Mouse (Mus musculus): ENCODE measurements around the gene Spen. TPM values are rescaled to one million over a fixed set of nuclear protein-coding genes. Genes with fewer than 3 reads are reported as not detected.

The Spen gene
- polyA plus RNA-seq, 1 experiment from 2014 or later: 5.2 TPM

DNA sequence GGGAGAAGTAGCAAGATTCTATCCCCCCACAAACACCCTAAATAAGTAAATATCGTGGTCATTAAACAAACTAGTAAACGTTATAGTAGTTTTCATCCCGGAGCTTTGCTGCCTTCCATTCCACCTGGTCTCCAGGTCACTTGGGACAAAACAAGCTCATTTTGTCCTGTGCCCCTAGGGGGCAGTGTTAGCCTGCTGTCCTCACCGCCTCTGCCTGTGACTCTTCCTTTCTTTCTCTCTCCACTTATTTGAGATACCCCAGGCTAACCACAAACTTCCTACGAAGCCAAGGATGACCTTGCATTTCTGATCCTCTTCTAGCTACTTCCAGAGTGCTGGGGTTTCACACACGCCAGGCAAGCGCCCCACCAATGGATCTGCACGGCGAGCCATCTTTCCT is 107.4 kb downstream of the Spen start:
- Histone ChIP-seq H3K4me1 (ENCODE audit: control insufficient read depth, insufficient read depth, low read length) (peaks cover 13% of the 10 kb centered on the region), H3K9ac (ENCODE audit: low read length) (no peak overlapping the region)

DNA sequence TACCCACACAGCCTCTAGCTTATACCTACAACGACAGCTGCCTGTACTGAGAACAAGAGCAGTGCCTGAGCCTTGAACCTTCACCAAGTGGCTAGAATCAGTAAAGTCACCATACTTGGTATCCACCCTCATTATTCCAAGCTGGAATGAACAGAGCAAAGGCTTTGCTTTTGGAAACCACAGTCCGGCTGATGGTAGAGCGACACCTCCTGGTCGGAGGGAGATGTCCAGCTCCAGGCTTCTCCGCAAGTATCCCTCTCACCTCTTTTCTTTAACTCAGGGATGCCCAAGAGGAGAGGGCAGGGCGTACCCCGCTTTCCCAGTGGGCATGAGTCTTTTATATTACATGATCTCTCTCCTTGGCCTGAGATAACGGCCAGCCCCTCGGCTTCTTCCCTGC is 108.5 kb downstream of the Spen start:
- peaks cover 17% of the 10 kb centered on the region for H3K4me1 ChIP-seq (ENCODE audit: control insufficient read depth, insufficient read depth, low read length)
- H3K4me2 ChIP-seq (ENCODE audit: low read depth, low read length): no peak overlapping the region
- H3K27me3 ChIP-seq (ENCODE audit: control insufficient read depth, insufficient read depth, low read length): no peaks in the 10 kb centered on the region
- no peak overlapping the region for H3K9ac ChIP-seq (ENCODE audit: low read length)
- ATAC-seq (replicated peaks; ENCODE audit: extremely low read depth, insufficient read depth, low FRiP score): no peak
- 0 out of 2 replicates have a peak overlapping the region, but pooled peaks have one; percentile 4 for H3K27ac ChIP-seq (ENCODE audit: low read length)
- H3K36me3 ChIP-seq (ENCODE audit: control insufficient read depth, insufficient read depth): no peaks in the 10 kb centered on the region
- no peaks in the 10 kb centered on the region for H3K9me3 ChIP-seq (replicated peaks; ENCODE audit: control insufficient read depth, low read length)
- 47% methylated on average over 9 of the region's 9 CpGs for WGBS
- no peak overlapping the region for H3K4me3 ChIP-seq (ENCODE audit: low read length)

More for the DNA sequence above, 107.4 kb downstream of the Spen start:
- WGBS: 43% methylated on average over 9 of the region's 9 CpGs
- no peaks in the 10 kb centered on the region for H3K36me3 ChIP-seq (ENCODE audit: control insufficient read depth, insufficient read depth)
- H3K4me2 ChIP-seq (ENCODE audit: low read depth, low read length): no peak overlapping the region
- no peaks in the 10 kb centered on the region for H3K27me3 ChIP-seq (ENCODE audit: control insufficient read depth, insufficient read depth, low read length)
- no peak for ATAC-seq (replicated peaks; ENCODE audit: extremely low read depth, insufficient read depth, low FRiP score)
- H3K4me3 ChIP-seq (ENCODE audit: low read length): no peak overlapping the region
- no peaks in the 10 kb centered on the region for H3K9me3 ChIP-seq (replicated peaks; ENCODE audit: control insufficient read depth, low read length)
- no peak overlapping the region for H3K27ac ChIP-seq (ENCODE audit: low read length)

DNA sequence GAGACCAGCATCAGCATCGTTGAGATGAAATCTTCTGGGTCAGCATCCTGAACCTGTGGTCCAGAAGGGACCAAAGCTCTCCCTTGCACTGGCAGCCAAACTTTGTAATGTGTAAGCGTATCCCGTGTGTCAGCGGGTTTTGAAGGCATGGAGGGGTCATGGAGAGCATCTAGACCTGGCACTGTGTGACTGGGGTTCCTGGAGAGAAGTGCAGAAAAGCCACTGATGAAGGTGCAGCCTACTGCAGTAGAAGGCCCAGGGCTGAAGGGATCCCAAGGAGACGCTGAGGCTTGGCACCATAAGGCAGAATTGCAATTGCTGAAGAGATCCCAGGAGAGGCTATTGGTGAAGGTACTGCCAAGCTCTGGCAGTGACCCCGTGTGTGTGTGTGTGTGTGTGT is 109.0 kb downstream of the Spen start:
- no peaks in the 10 kb centered on the region for H3K9me3 ChIP-seq (replicated peaks; ENCODE audit: control insufficient read depth, low read length)
- WGBS: 77% methylated on average over 6 of the region's 6 CpGs
- peaks cover 17% of the 10 kb centered on the region for H3K4me1 ChIP-seq (ENCODE audit: control insufficient read depth, insufficient read depth, low read length)
- no peaks in the 10 kb centered on the region for H3K36me3 ChIP-seq (ENCODE audit: control insufficient read depth, insufficient read depth)
- H3K27me3 ChIP-seq (ENCODE audit: control insufficient read depth, insufficient read depth, low read length): no peaks in the 10 kb centered on the region
- no peak overlapping the region for H3K9ac ChIP-seq (ENCODE audit: low read length)
- no peak for ATAC-seq (replicated peaks; ENCODE audit: extremely low read depth, insufficient read depth, low FRiP score)
- H3K4me2 ChIP-seq (ENCODE audit: low read depth, low read length): no peak overlapping the region
- H3K27ac ChIP-seq (ENCODE audit: low read length): peak overlapping the region; percentile 16; the same call in 1 of the 2 replicates
- no peak overlapping the region for H3K4me3 ChIP-seq (ENCODE audit: low read length)

DNA sequence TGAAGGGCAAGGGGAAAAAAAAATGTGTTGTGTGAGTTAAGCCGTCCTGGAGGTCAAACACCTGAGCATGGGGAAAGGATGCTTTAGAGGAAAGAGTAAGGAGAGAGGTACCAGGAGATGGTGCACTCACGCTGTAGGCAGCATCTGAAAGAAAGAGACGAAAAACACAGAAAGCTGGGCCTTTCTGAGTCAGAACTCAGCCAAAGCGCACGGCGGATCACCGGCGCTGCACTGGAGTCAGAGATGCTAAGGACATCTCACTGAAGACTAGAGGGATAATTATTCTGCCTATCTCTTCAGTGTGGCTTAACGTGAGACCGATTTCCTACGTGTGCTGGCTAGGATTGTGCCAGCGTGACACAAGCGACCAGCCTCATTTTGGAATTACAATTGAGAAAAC is 110.5 kb downstream of the Spen start:
- no peak overlapping the region for H3K4me3 ChIP-seq (ENCODE audit: low read length)
- no peak overlapping the region for H3K9ac ChIP-seq (ENCODE audit: low read length)
- 77% methylated on average over 13 of the region's 13 CpGs for WGBS
- no peak overlapping the region for H3K4me2 ChIP-seq (ENCODE audit: low read depth, low read length)
- H3K27ac ChIP-seq (ENCODE audit: low read length): no peak overlapping the region
- H3K9me3 ChIP-seq (replicated peaks; ENCODE audit: control insufficient read depth, low read length): no peaks in the 10 kb centered on the region
- ATAC-seq (replicated peaks; ENCODE audit: extremely low read depth, insufficient read depth, low FRiP score): no peak
- H3K27me3 ChIP-seq (ENCODE audit: control insufficient read depth, insufficient read depth, low read length): no peaks in the 10 kb centered on the region
- peaks cover 17% of the 10 kb centered on the region for H3K4me1 ChIP-seq (ENCODE audit: control insufficient read depth, insufficient read depth, low read length)
- no peaks in the 10 kb centered on the region for H3K36me3 ChIP-seq (ENCODE audit: control insufficient read depth, insufficient read depth)

DNA sequence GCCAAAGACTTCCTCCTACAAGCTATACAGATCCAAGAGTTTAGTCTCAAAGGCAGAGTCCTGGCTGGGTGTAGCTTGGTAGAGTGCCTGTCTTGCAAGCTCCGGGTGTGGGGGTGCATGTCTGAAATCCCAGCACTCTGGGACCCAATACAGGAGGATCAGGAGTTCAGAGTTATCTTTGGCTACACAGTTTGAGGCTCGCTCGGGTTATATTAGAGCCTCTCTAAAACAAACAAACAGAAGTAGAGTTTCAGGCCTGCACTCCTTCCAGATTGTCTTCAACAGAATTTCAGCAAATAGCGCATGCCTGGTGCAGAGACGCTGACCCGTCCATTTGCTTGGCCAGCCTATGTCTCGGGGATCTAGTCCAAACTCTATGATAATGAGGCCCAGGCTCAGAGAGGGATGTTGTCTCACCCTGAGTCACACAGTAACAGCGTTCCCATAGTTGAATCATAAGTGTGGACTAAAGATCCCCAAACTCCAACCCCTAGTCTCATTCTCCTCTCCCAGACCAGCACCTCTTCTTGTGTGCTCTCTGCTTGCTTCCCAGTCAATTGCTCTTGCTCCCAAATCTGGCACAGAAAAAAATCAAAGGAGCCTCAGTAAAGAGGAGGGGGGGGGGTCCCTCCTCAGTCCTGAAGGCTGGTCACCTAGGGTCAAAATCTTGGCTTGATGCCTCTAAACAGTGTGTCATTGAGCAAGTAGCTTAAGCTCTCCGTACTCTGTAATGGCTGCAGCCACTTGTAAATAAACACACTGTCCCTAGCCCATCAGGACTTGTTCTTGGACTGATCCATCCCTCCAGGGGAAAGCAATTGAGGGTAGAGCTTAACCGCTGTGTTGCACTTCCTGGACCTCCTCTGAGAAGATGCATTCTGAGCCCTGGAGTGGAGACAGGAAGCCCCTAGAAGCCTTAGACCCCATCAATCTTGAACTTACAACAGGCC is 111.3 kb downstream of the Spen start:
- no peaks in the 10 kb centered on the region for H3K27me3 ChIP-seq (ENCODE audit: control insufficient read depth, insufficient read depth, low read length)
- H3K36me3 ChIP-seq (ENCODE audit: control insufficient read depth, insufficient read depth): no peaks in the 10 kb centered on the region
- peak overlapping the region; percentile 98 for H3K9ac ChIP-seq (ENCODE audit: low read length)
- H3K4me3 ChIP-seq (ENCODE audit: low read length): peak overlapping the region; percentile 83; the same call in 1 of the 2 replicates
- no peak for ATAC-seq (replicated peaks; ENCODE audit: extremely low read depth, insufficient read depth, low FRiP score)
- peaks cover 17% of the 10 kb centered on the region for H3K4me1 ChIP-seq (ENCODE audit: control insufficient read depth, insufficient read depth, low read length)
- no peaks in the 10 kb centered on the region for H3K9me3 ChIP-seq (replicated peaks; ENCODE audit: control insufficient read depth, low read length)
- 55% methylated on average over 10 of the region's 10 CpGs for WGBS
- peak overlapping the region; percentile 76 for H3K4me2 ChIP-seq (ENCODE audit: low read depth, low read length)
- peak overlapping the region; percentile 91 for H3K27ac ChIP-seq (ENCODE audit: low read length)

DNA sequence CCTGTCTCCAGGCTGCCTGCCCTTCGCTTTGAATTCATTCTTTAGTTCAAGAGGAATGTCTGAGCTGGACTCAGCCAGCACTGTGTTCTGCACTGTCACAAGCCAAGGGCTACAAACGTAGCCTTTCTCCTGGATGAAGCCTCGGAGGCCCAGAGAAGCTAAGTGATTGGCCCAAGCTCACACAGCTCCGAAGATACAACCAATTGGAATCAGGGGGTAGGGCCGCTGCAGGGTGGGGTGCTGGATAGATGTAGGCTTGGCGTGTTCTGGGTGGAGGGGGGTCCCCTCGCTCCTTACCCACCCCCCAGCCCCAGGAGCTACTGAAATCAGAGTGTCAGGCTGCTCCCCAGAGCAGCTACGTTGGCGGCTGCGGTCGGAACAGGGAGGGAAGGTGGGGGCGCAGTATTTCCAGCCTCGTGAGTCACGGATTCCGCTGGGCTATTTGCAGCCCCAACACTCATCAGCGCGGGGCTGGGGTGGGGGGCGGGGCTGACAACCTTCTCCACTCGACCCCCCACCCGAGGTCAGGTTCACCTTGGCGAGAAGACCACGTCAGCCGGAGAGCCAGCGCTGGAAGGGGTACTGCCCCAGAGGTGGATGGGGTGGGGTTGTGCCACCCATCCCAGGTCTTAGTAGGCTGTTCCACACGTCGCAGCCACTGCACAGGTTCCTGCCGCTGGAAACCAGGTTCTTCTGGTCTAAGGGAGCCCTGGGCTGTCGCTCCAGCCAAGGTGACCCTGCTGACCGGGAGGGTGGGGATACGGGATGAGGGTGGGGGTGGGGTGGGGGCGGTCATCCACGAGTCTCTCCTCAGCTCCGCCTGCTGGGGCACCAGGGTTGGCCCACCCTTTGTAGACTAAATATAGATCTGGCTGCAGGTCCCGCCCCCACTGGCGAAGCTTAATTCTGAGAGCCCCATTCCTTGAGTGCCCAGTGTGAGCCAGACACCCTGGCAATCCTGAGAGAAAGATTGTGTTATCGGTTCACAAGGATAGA is 112.6 kb downstream of the Spen start:
- WGBS: 3% methylated on average over 36 of the region's 36 CpGs
- Histone ChIP-seq H3K36me3 (ENCODE audit: control insufficient read depth, insufficient read depth) (no peaks in the 10 kb centered on the region), H3K9me3 (replicated peaks; ENCODE audit: control insufficient read depth, low read length) (no peaks in the 10 kb centered on the region), H3K4me3 (ENCODE audit: low read length) (peak overlapping the region; percentile 83), H3K27me3 (ENCODE audit: control insufficient read depth, insufficient read depth, low read length) (no peaks in the 10 kb centered on the region), H3K4me1 (ENCODE audit: control insufficient read depth, insufficient read depth, low read length) (peaks cover 23% of the 10 kb centered on the region), H3K4me2 (ENCODE audit: low read depth, low read length) (peak overlapping the region; percentile 76), H3K9ac (ENCODE audit: low read length) (peak overlapping the region; percentile 98), H3K27ac (ENCODE audit: low read length) (peak overlapping the region; percentile 91)
- ATAC-seq (replicated peaks; ENCODE audit: extremely low read depth, insufficient read depth, low FRiP score): peak; percentile 67

DNA sequence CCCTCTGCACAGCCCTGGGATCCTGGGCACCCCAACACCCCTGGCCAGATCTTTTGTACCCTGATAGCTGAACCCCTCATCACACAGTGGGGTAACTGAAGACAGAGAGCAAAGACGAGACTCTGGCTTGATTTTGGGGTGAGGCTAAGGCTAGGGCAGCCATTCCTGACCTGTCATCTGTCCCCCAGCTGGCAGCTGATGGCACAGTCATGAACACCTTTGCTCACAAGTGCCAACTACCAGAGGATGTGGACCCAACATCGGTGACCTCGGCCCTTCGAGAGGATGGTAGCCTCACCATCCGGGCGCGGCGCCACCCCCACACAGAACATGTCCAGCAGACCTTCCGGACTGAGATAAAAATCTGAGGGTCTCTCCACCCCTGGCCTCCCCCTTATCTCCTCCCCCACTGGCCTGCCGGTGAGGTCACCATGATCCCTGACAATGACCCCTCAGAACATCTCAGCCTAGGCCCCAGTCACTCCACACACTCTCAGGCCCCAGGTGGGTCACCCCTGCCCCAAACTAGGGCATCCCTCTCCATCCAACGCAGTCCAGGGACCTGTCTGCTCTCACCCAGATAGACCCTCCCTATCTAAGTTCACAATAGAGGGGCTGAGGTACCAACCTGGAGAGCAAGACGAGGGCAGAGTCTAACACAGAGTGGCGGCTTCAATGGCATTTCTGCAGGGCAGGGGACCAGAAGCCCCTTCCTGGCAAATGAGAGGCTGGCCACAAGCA is 114.5 kb downstream of the Spen start:
- H3K4me3 ChIP-seq (ENCODE audit: low read length): peak overlapping the region; percentile 83
- H3K27me3 ChIP-seq (ENCODE audit: control insufficient read depth, insufficient read depth, low read length): no peaks in the 10 kb centered on the region
- no peak for ATAC-seq (replicated peaks; ENCODE audit: extremely low read depth, insufficient read depth, low FRiP score)
- 64% methylated on average over 13 of the region's 13 CpGs for WGBS
- peaks cover 38% of the 10 kb centered on the region for H3K4me1 ChIP-seq (ENCODE audit: control insufficient read depth, insufficient read depth, low read length)
- no peaks in the 10 kb centered on the region for H3K36me3 ChIP-seq (ENCODE audit: control insufficient read depth, insufficient read depth)
- peak overlapping the region; percentile 98 for H3K9ac ChIP-seq (ENCODE audit: low read length)
- peak overlapping the region; percentile 76 for H3K4me2 ChIP-seq (ENCODE audit: low read depth, low read length)
- no peaks in the 10 kb centered on the region for H3K9me3 ChIP-seq (replicated peaks; ENCODE audit: control insufficient read depth, low read length)
- peak overlapping the region; percentile 91 for H3K27ac ChIP-seq (ENCODE audit: low read length)

DNA sequence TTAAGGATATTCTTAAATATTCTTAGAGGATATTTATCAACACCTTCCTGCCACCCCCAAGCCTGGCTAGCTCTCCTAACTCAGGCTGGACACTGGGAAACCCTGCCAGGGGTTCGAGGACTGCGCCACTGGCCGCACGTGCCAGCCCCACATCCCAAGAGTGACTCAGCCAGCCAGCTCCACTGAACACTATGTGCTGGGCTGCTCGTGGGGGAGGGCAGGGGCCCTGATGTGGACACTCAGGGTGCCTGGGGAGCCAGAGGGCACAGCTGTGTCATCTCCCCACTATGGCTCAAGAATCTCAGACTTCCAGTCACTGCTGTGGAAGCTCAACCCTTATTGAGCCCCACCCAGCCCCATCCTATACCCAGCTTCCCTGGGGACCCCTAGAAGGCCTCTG is 115.1 kb downstream of the Spen start:
- peak overlapping the region; percentile 76 for H3K4me2 ChIP-seq (ENCODE audit: low read depth, low read length)
- ATAC-seq (replicated peaks; ENCODE audit: extremely low read depth, insufficient read depth, low FRiP score): no peak
- H3K27me3 ChIP-seq (ENCODE audit: control insufficient read depth, insufficient read depth, low read length): no peaks in the 10 kb centered on the region
- peak overlapping the region; percentile 98 for H3K9ac ChIP-seq (ENCODE audit: low read length)
- no peaks in the 10 kb centered on the region for H3K36me3 ChIP-seq (ENCODE audit: control insufficient read depth, insufficient read depth)
- H3K4me1 ChIP-seq (ENCODE audit: control insufficient read depth, insufficient read depth, low read length): peaks cover 38% of the 10 kb centered on the region
- H3K27ac ChIP-seq (ENCODE audit: low read length): peak overlapping the region; percentile 91
- no peaks in the 10 kb centered on the region for H3K9me3 ChIP-seq (replicated peaks; ENCODE audit: control insufficient read depth, low read length)
- WGBS: 42% methylated on average over 5 of the region's 5 CpGs
- H3K4me3 ChIP-seq (ENCODE audit: low read length): peak overlapping the region; percentile 83
